Mouse (Mus musculus): ENCODE data around the gene Pkn3. TPM values are rescaled to one million over a fixed set of nuclear protein-coding genes. Genes with fewer than 3 reads are reported as not detected.

Pkn3 gene
- polyA plus RNA-seq, 1 experiment from 2014 or later: 16.7 TPM

- Histone ChIP-seq H3K9ac (ENCODE audit: low read length) (no peak overlapping the region; the same call in 1 of the 2 replicates), H3K27ac (ENCODE audit: low read length) (no peak overlapping the region), H3K4me3 (ENCODE audit: low read length) (peak overlapping the region; percentile 21), H3K27me3 (ENCODE audit: control insufficient read depth, insufficient read depth, low read depth, low read length) (no peaks in the 10 kb centered on the region), H3K9me3 (ENCODE audit: control insufficient read depth, low read length) (no peaks in the 10 kb centered on the region), H3K36me3 (ENCODE audit: control insufficient read depth, insufficient read depth, low read length) (no peaks in the 10 kb centered on the region; the same call in 1 of the 2 replicates), H3K4me1 (replicated peaks; ENCODE audit: control insufficient read depth, insufficient read depth, low read length) (no peaks in the 10 kb centered on the region), H3K4me2 (ENCODE audit: low read depth, low read length) (peak overlapping the region; percentile 46)
- ATAC-seq (ENCODE audit: low read depth): peak; percentile 67
- 24% methylated on average over 12 of the region's 12 CpGs for WGBS
Measured at GRCm38 (mm10) chr2:30084632-30085031, 7.1 kb downstream of the Pkn3 start.

GRCm38 (mm10) chr2:30087310-30087709 is 9.8 kb downstream of the Pkn3 start:
- H3K9me3 ChIP-seq (ENCODE audit: control insufficient read depth, low read length): no peaks in the 10 kb centered on the region
- H3K4me3 ChIP-seq (ENCODE audit: low read length): no peak overlapping the region
- H3K27ac ChIP-seq (ENCODE audit: low read length): no peak overlapping the region
- 85% methylated on average over 4 of the region's 4 CpGs for WGBS
- H3K36me3 ChIP-seq (ENCODE audit: control insufficient read depth, insufficient read depth, low read length): no peaks in the 10 kb centered on the region; the same call in 1 of the 2 replicates
- no peaks in the 10 kb centered on the region for H3K4me1 ChIP-seq (replicated peaks; ENCODE audit: control insufficient read depth, insufficient read depth, low read length)
- no peak overlapping the region for H3K9ac ChIP-seq (ENCODE audit: low read length)
- ATAC-seq (ENCODE audit: low read depth): no peak
- H3K27me3 ChIP-seq (ENCODE audit: control insufficient read depth, insufficient read depth, low read depth, low read length): no peaks in the 10 kb centered on the region
- no peak overlapping the region for H3K4me2 ChIP-seq (ENCODE audit: low read depth, low read length)

- Histone ChIP-seq H3K4me1 (replicated peaks; ENCODE audit: control insufficient read depth, insufficient read depth, low read length) (peaks cover 9% of the 10 kb centered on the region; the same call in 1 of the 2 replicates), H3K27me3 (ENCODE audit: control insufficient read depth, insufficient read depth, low read depth, low read length) (no peaks in the 10 kb centered on the region), H3K4me2 (ENCODE audit: low read depth, low read length) (no peak overlapping the region), H3K4me3 (ENCODE audit: low read length) (no peak overlapping the region), H3K27ac (ENCODE audit: low read length) (no peak overlapping the region), H3K9me3 (ENCODE audit: control insufficient read depth, low read length) (no peaks in the 10 kb centered on the region), H3K9ac (ENCODE audit: low read length) (no peak overlapping the region), H3K36me3 (ENCODE audit: control insufficient read depth, insufficient read depth, low read length) (no peaks in the 10 kb centered on the region; the same call in 1 of the 2 replicates)
- 95% methylated on average over 12 of the region's 12 CpGs for WGBS
- ATAC-seq (ENCODE audit: low read depth): no peak
Measured at GRCm38 (mm10) chr2:30091521-30091920, 14.0 kb downstream of the Pkn3 start.

GRCm38 (mm10) chr2:30092280-30092918 is 14.9 kb downstream of the Pkn3 start:
- Histone ChIP-seq H3K9ac (ENCODE audit: low read length) (peak overlapping the region; percentile 81), H3K9me3 (ENCODE audit: control insufficient read depth, low read length) (no peaks in the 10 kb centered on the region), H3K27me3 (ENCODE audit: control insufficient read depth, insufficient read depth, low read depth, low read length) (no peaks in the 10 kb centered on the region), H3K4me2 (ENCODE audit: low read depth, low read length) (peak overlapping the region; percentile 81), H3K4me1 (replicated peaks; ENCODE audit: control insufficient read depth, insufficient read depth, low read length) (peaks cover 9% of the 10 kb centered on the region; the same call in 1 of the 2 replicates), H3K36me3 (ENCODE audit: control insufficient read depth, insufficient read depth, low read length) (no peaks in the 10 kb centered on the region; the same call in 1 of the 2 replicates), H3K27ac (ENCODE audit: low read length) (no peak overlapping the region; the same call in 1 of the 2 replicates), H3K4me3 (ENCODE audit: low read length) (peak overlapping the region; percentile 78)
- ATAC-seq (ENCODE audit: low read depth): no peak
- 40% methylated on average over 6 of the region's 6 CpGs for WGBS

- Histone ChIP-seq H3K27me3 (ENCODE audit: control insufficient read depth, insufficient read depth, low read depth, low read length) (no peaks in the 10 kb centered on the region), H3K4me1 (replicated peaks; ENCODE audit: control insufficient read depth, insufficient read depth, low read length) (peaks cover 9% of the 10 kb centered on the region; the same call in 1 of the 2 replicates), H3K9me3 (ENCODE audit: control insufficient read depth, low read length) (no peaks in the 10 kb centered on the region), H3K36me3 (ENCODE audit: control insufficient read depth, insufficient read depth, low read length) (no peaks in the 10 kb centered on the region), H3K4me2 (ENCODE audit: low read depth, low read length) (peak within 1 kb of the TSS; percentile 81), H3K9ac (ENCODE audit: low read length) (peak within 1 kb of the TSS; percentile 81), H3K27ac (ENCODE audit: low read length) (peak within 1 kb of the TSS; percentile 67), H3K4me3 (ENCODE audit: low read length) (peak within 1 kb of the TSS; percentile 78)
- WGBS: under 1% methylated on average over 49 of the region's 51 CpGs
- peak; percentile 99 for ATAC-seq (ENCODE audit: low read depth)
Measured at GRCm38 (mm10) chr2:30093471-30094207, 16.2 kb downstream of the Pkn3 start, which contains the start of gene Zdhhc12. Zdhhc12 (minus strand) TSS chr2:30093648.

- Histone ChIP-seq H3K4me1 (replicated peaks; ENCODE audit: control insufficient read depth, insufficient read depth, low read length) (peaks cover 9% of the 10 kb centered on the region; the same call in 1 of the 2 replicates), H3K9ac (ENCODE audit: low read length) (peak overlapping the region; percentile 74), H3K4me3 (ENCODE audit: low read length) (peak overlapping the region; percentile 78), H3K27ac (ENCODE audit: low read length) (peak overlapping the region; percentile 67), H3K27me3 (ENCODE audit: control insufficient read depth, insufficient read depth, low read depth, low read length) (no peaks in the 10 kb centered on the region), H3K36me3 (ENCODE audit: control insufficient read depth, insufficient read depth, low read length) (no peaks in the 10 kb centered on the region), H3K4me2 (ENCODE audit: low read depth, low read length) (peak overlapping the region; percentile 81), H3K9me3 (ENCODE audit: control insufficient read depth, low read length) (no peaks in the 10 kb centered on the region)
- under 1% methylated on average over 13 of the region's 13 CpGs for WGBS
- ATAC-seq (ENCODE audit: low read depth): 0 out of 2 replicates have a peak, but pooled peaks have one; percentile 0
Measured at GRCm38 (mm10) chr2:30094208-30094588, 16.7 kb downstream of the Pkn3 start.

GRCm38 (mm10) chr2:30095882-30096527 is 18.5 kb downstream of the Pkn3 start:
- WGBS: 77% methylated on average over 2 of the region's 2 CpGs
- H3K4me2 ChIP-seq (ENCODE audit: low read depth, low read length): no peak overlapping the region
- H3K27me3 ChIP-seq (ENCODE audit: control insufficient read depth, insufficient read depth, low read depth, low read length): no peaks in the 10 kb centered on the region
- H3K4me1 ChIP-seq (replicated peaks; ENCODE audit: control insufficient read depth, insufficient read depth, low read length): peaks cover 9% of the 10 kb centered on the region; the same call in 1 of the 2 replicates
- ATAC-seq (ENCODE audit: low read depth): no peak
- H3K9me3 ChIP-seq (ENCODE audit: control insufficient read depth, low read length): no peaks in the 10 kb centered on the region
- no peak overlapping the region for H3K4me3 ChIP-seq (ENCODE audit: low read length)
- no peak overlapping the region for H3K9ac ChIP-seq (ENCODE audit: low read length)
- H3K27ac ChIP-seq (ENCODE audit: low read length): no peak overlapping the region
- no peaks in the 10 kb centered on the region; the same call in 1 of the 2 replicates for H3K36me3 ChIP-seq (ENCODE audit: control insufficient read depth, insufficient read depth, low read length)

GRCm38 (mm10) chr2:30100214-30100613 is 22.7 kb downstream of the Pkn3 start:
- 57% methylated on average over 4 of the region's 4 CpGs for WGBS
- no peak overlapping the region for H3K9ac ChIP-seq (ENCODE audit: low read length)
- no peaks in the 10 kb centered on the region for H3K27me3 ChIP-seq (ENCODE audit: control insufficient read depth, insufficient read depth, low read depth, low read length)
- H3K4me2 ChIP-seq (ENCODE audit: low read depth, low read length): no peak overlapping the region
- no peaks in the 10 kb centered on the region for H3K9me3 ChIP-seq (ENCODE audit: control insufficient read depth, low read length)
- no peak for ATAC-seq (ENCODE audit: low read depth)
- peaks cover 10% of the 10 kb centered on the region for H3K36me3 ChIP-seq (ENCODE audit: control insufficient read depth, insufficient read depth, low read length)
- H3K27ac ChIP-seq (ENCODE audit: low read length): no peak overlapping the region
- no peak overlapping the region for H3K4me3 ChIP-seq (ENCODE audit: low read length)
- H3K4me1 ChIP-seq (replicated peaks; ENCODE audit: control insufficient read depth, insufficient read depth, low read length): no peaks in the 10 kb centered on the region

GRCm38 (mm10) chr2:30106364-30106763 is 28.9 kb downstream of the Pkn3 start:
- Histone ChIP-seq H3K9me3 (ENCODE audit: control insufficient read depth, low read length) (no peaks in the 10 kb centered on the region), H3K4me3 (ENCODE audit: low read length) (no peak overlapping the region), H3K36me3 (ENCODE audit: control insufficient read depth, insufficient read depth, low read length) (peaks cover 35% of the 10 kb centered on the region), H3K27me3 (ENCODE audit: control insufficient read depth, insufficient read depth, low read depth, low read length) (no peaks in the 10 kb centered on the region), H3K9ac (ENCODE audit: low read length) (no peak overlapping the region), H3K4me1 (replicated peaks; ENCODE audit: control insufficient read depth, insufficient read depth, low read length) (no peaks in the 10 kb centered on the region), H3K4me2 (ENCODE audit: low read depth, low read length) (no peak overlapping the region), H3K27ac (ENCODE audit: low read length) (no peak overlapping the region)
- 0 out of 2 replicates have a peak, but pooled peaks have one; percentile 22 for ATAC-seq (ENCODE audit: low read depth)

Measured in lung, embryonic 16.5 days (tissue).